Mouse (Mus musculus): ENCODE results near the gene Adamts2.

DNA sequence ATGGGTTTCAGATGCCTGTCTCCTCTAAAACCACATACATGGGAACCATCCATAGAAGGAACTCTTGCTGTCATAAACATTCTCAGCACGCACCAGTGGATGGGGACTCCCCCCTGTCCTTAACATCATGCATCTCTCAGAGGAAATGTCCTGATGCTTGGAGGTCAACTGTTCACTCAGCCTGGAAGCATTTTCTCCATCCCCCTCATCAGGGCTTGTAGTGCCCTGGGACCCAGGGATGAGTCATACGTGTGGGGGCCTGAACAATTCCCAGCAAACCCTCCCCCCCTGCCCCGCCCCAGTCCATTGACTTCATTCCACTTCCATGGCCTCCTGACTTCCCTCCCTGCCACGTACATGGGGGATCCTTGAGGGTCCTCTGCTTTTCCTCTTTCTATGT is 62.9 kb downstream of the Adamts2 start:
- TF ChIP-seq CTCF (IDR thresholded peaks at IDR 0.05; ENCODE audit: low read depth) (no peak), EP300 (IDR thresholded peaks at IDR 0.05; ENCODE audit: low read depth) (no peak)

Measured in liver, postnatal 0 days (tissue).